Mouse (Mus musculus) kidney, embryonic 16.5 days (tissue): Measurements from ENCODE around the gene Nmral1. TPM values are rescaled to one million over a fixed set of nuclear protein-coding genes. Genes with fewer than 3 reads are reported as not detected.
"Not testable (repeated sequence)": the region's sequence is repeated elsewhere in the genome, so short reads cannot be mapped to it uniquely, and the experiment has no call there.

Experiments used
- ATAC-seq: fragments of 200-750 bp; cut with Nextera tagmentation; 2 replicates; pipeline ENCODE4 v1.8.0; 2017; ENCODE audit warnings: moderate TSS enrichment; ENCODE audit not compliant: low FRiP score, low TSS enrichment
- H3K27ac ChIP-seq: fragments of 300-500 bp; sonication (generic); 2 replicates; pipeline ENCODE4 v1.5.1; 2014; ENCODE audit warnings: low read length
- H3K27me3 ChIP-seq: fragments of 300-500 bp; sonication (generic); 2 replicates; pipeline ENCODE4 v1.6.1; 2014; ENCODE audit warnings: low read length, control low read depth, mixed read lengths; ENCODE audit not compliant: insufficient read depth
- H3K36me3 ChIP-seq: fragments of 300-500 bp; sonication (generic); 2 replicates; pipeline ENCODE4 v1.6.1; 2014; ENCODE audit warnings: low read length, control low read depth, mixed read lengths; ENCODE audit not compliant: insufficient read depth
- H3K4me1 ChIP-seq: fragments of 300-500 bp; sonication (generic); 2 replicates; pipeline ENCODE4 v1.6.1; 2014; ENCODE audit warnings: low read length, control low read depth, mixed read lengths; ENCODE audit not compliant: insufficient read depth
- H3K4me2 ChIP-seq: fragments of 300-500 bp; sonication (generic); replicated peaks from 2 replicates; pipeline ENCODE4 v1.6.1; 2014; ENCODE audit warnings: low read depth, low read length
- H3K4me3 ChIP-seq: fragments of 300-500 bp; sonication (generic); 2 replicates; pipeline ENCODE4 v1.5.1; 2014; ENCODE audit warnings: mild to moderate bottlenecking, low read length
- H3K9ac ChIP-seq: fragments of 300-500 bp; sonication (generic); replicated peaks from 2 replicates; pipeline ENCODE4 v1.6.1; 2014; ENCODE audit warnings: low read length
- H3K9me3 ChIP-seq: fragments of 300-500 bp; sonication (generic); 2 replicates; pipeline ENCODE4 v1.6.1; 2016; ENCODE audit warnings: low read length, control low read depth
- WGBS: fragments of 180-500 bp; shearing (Covaris S2); extraction: QIAGEN DNeasy Blood & Tissue Kit; methylation state at CpG from one replicate; pipeline ENCODE4 v1.1.7; 2014; 5-methylcytosine and 5-hydroxymethylcytosine counted together
- polyA plus RNA-seq: library from polyadenylated mRNA; unstranded; fragments of >200 nt; fragmentation: Nextera tagmentation; extraction: Ambion mirVana; gene quantifications from 2 replicates; pipeline ENCODE4 v1.2.1, GENCODE M21; 2015

Gene Nmral1
- polyA plus RNA-seq, 1 experiment from 2014 or later: 96.7 TPM

GRCm38 (mm10) chr16:4722128-4722914 is 3.2 kb upstream of the Nmral1 start:
- no peaks in the 10 kb centered on the region for H3K9me3 ChIP-seq
- WGBS: 63% methylated on average over 7 of the region's 7 CpGs

GRCm38 (mm10) chr16:4717866-4718265 is 1.3 kb downstream of the Nmral1 start:
- H3K9ac ChIP-seq: peak overlapping the region; percentile 84
- H3K4me1 ChIP-seq: peaks cover 10% of the 10 kb centered on the region
- ATAC-seq: no peak
- WGBS: 33% methylated on average over 3 of the region's 3 CpGs
- H3K4me3 ChIP-seq: peak overlapping the region; percentile 80
- no peak overlapping the region for H3K27ac ChIP-seq
- H3K9me3 ChIP-seq: no peaks in the 10 kb centered on the region
- no peaks in the 10 kb centered on the region for H3K27me3 ChIP-seq
- peaks cover 28% of the 10 kb centered on the region for H3K36me3 ChIP-seq
- peak overlapping the region; percentile 70 for H3K4me2 ChIP-seq

More at GRCm38 (mm10) chr16:4722128-4722914, 3.2 kb upstream of the Nmral1 start:
- Histone ChIP-seq H3K9ac (no peak overlapping the region), H3K36me3 (no peaks in the 10 kb centered on the region), H3K27ac (no peak overlapping the region), H3K27me3 (no peaks in the 10 kb centered on the region), H3K4me3 (no peak overlapping the region), H3K4me2 (no peak overlapping the region), H3K4me1 (peaks cover 15% of the 10 kb centered on the region)
- ATAC-seq: no peak

GRCm38 (mm10) chr16:4713861-4714710 is 5.1 kb downstream of the Nmral1 start:
- 88% methylated on average over 17 of the region's 17 CpGs for WGBS

GRCm38 (mm10) chr16:4711173-4711572 is 8.0 kb downstream of the Nmral1 start:
- ATAC-seq: no peak
- Histone ChIP-seq H3K4me1 (no peaks in the 10 kb centered on the region), H3K27me3 (no peaks in the 10 kb centered on the region), H3K4me2 (no peak overlapping the region), H3K4me3 (no peak overlapping the region), H3K9me3 (no peaks in the 10 kb centered on the region), H3K27ac (no peak overlapping the region), H3K36me3 (peaks cover 75% of the 10 kb centered on the region), H3K9ac (no peak overlapping the region)
- 91% methylated on average over 4 of the region's 4 CpGs for WGBS

More at GRCm38 (mm10) chr16:4713861-4714710, 5.1 kb downstream of the Nmral1 start:
- H3K9me3 ChIP-seq: no peaks in the 10 kb centered on the region
- H3K9ac ChIP-seq: no peak overlapping the region
- no peak overlapping the region for H3K27ac ChIP-seq
- H3K4me1 ChIP-seq: peaks cover 7% of the 10 kb centered on the region
- no peak overlapping the region for H3K4me3 ChIP-seq
- no peak overlapping the region for H3K4me2 ChIP-seq
- peaks cover 50% of the 10 kb centered on the region for H3K36me3 ChIP-seq
- no peaks in the 10 kb centered on the region for H3K27me3 ChIP-seq
- ATAC-seq: no peak

GRCm38 (mm10) chr16:4705541-4705940 is 13.6 kb downstream of the Nmral1 start:
- Histone ChIP-seq H3K4me3 (no peak overlapping the region), H3K4me2 (no peak overlapping the region), H3K4me1 (no peaks in the 10 kb centered on the region), H3K27me3 (no peaks in the 10 kb centered on the region), H3K36me3 (peaks cover 76% of the 10 kb centered on the region), H3K9ac (no peak overlapping the region), H3K9me3 (no peaks in the 10 kb centered on the region), H3K27ac (no peak overlapping the region)
- WGBS: 55% methylated on average over 4 of the region's 4 CpGs
- no peak for ATAC-seq

- Histone ChIP-seq H3K9ac (no peak overlapping the region), H3K36me3 (peaks cover 84% of the 10 kb centered on the region), H3K4me1 (no peaks in the 10 kb centered on the region), H3K4me2 (no peak overlapping the region), H3K27me3 (no peaks in the 10 kb centered on the region), H3K4me3 (no peak overlapping the region), H3K9me3 (no peaks in the 10 kb centered on the region), H3K27ac (no peak overlapping the region)
- no peak for ATAC-seq
- 35% methylated on average over 1 of the region's 1 CpGs for WGBS
Measured at GRCm38 (mm10) chr16:4702646-4703045, 16.5 kb downstream of the Nmral1 start.

- no peak for ATAC-seq
- 93% methylated on average over 3 of the region's 3 CpGs for WGBS
- no peaks in the 10 kb centered on the region for H3K4me1 ChIP-seq
Measured at GRCm38 (mm10) chr16:4701211-4701610, 17.9 kb downstream of the Nmral1 start.

GRCm38 (mm10) chr16:4689371-4689770 is 29.8 kb downstream of the Nmral1 start:
- H3K4me1 ChIP-seq, H3K4me2 ChIP-seq, H3K27ac ChIP-seq, H3K27me3 ChIP-seq, H3K9me3 ChIP-seq, H3K9ac ChIP-seq, ATAC-seq, H3K4me3 ChIP-seq: not testable (repeated sequence)
- WGBS: 97% methylated on average over 4 of the region's 4 CpGs
- peaks cover 58% of the 10 kb centered on the region for H3K36me3 ChIP-seq

More at GRCm38 (mm10) chr16:4701211-4701610, 17.9 kb downstream of the Nmral1 start:
- no peaks in the 10 kb centered on the region for H3K9me3 ChIP-seq
- no peak overlapping the region for H3K4me3 ChIP-seq
- H3K4me2 ChIP-seq: no peak overlapping the region
- no peaks in the 10 kb centered on the region for H3K27me3 ChIP-seq
- no peak overlapping the region for H3K27ac ChIP-seq
- H3K9ac ChIP-seq: no peak overlapping the region
- H3K36me3 ChIP-seq: peaks cover 82% of the 10 kb centered on the region

GRCm38 (mm10) chr16:4684457-4684791 is 34.7 kb downstream of the Nmral1 start:
- Histone ChIP-seq H3K4me2 (peak overlapping the region; percentile 95), H3K9me3 (no peaks in the 10 kb centered on the region), H3K27me3 (no peaks in the 10 kb centered on the region), H3K4me3 (peak overlapping the region; percentile 93), H3K36me3 (peaks cover 20% of the 10 kb centered on the region), H3K4me1 (peaks cover 12% of the 10 kb centered on the region), H3K27ac (no peak overlapping the region), H3K9ac (peak overlapping the region; percentile 93)
- no peak for ATAC-seq
- WGBS: under 1% methylated on average over 9 of the region's 9 CpGs
